Mouse (Mus musculus) layer of hippocampus, adult 8-10 months (tissue): ENCODE data around the gene Olfr361. TPM values are rescaled to one million over a fixed set of nuclear protein-coding genes. Genes with fewer than 3 reads are reported as not detected.
"Not testable (repeated sequence)": the region's sequence is repeated elsewhere in the genome, so short reads cannot be mapped to it uniquely, and the experiment has no call there.

Experiments used
- DNase-seq, 2 experiments: peaks; one replicate each; pipeline ENCODE4 v3.0.0; 2022; ENCODE audit warnings: low spot score in 2 of 2
- total RNA-seq, 4 experiments: library from RNA; stranded (reverse); gene quantifications; 2 replicates each; pipeline ENCODE4 v1.2.4; 2022

Gene Olfr361
- total RNA-seq: not detected

DNA sequence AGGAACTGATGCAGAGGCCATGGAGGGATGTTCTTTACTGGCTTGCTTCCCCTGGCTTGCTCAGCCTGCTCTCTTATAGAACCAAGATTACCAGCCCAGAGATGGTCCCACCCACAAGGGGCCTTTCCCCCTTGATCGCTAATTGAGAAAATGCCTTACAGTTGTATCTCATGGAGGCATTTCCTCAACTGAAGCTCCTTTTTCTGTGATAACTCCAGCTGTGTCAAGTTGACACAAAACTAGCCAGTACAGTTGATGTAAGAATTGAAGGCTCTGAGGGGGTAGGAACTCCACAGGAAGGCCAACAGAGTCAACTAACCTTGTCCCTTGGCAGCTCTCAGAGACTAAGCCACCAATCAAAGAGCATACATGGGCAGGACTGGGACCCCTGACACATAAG is at the start of gene Olfr361:
Gene Olfr361 (minus strand): TSS at position 101 of the 400 bp plus-strand sequence.
- not testable (repeated sequence) for DNase-seq

DNA sequence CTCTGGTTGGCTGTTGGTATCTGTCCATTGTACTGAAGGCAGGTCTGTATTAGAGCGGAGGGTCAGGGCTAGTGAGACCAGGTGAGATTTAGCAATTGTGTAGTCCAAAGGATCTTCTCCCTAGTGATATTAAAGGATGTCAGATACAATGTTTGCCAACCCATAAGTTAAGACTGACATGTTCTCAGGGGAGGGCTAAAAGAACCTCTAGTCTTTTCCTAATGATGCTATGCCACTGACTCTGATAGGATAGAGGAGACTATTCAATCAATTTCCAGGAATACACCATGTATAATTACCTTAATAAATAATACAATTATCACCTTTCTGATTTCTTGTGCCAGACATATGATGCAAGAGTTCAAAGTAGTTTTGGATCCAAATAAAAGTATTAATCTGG is 28.7 kb upstream of the Olfr361 start, which contains the start of gene Olfr362:
Gene Olfr362 (minus strand): TSS at position 101 of the 400 bp plus-strand sequence.
- DNase-seq: no peak

DNA sequence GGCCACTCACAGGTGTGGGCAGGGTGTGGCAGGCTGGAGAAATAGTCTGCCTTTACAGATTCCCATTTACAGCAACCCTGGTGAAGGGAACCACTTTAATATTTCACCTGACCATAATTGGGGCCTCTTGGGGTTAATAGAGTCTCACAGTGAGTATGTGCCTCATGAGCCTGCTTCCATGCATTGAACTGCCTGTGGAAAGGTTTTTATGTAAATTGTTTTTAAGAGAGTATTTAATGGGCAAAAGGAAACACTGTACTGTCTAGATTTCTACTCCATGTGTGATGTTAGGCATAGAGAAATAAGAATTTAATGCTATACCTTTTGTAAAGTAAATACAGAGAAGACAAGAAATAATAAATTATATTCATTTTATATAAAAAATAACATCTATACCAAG is 23.6 kb downstream of the Olfr361 start, which contains the start of gene Olfr360:
Gene Olfr360 (plus strand): TSS at position 301 of the 400 bp plus-strand sequence.
- DNase-seq: no peak

Other genes starting within 250 kb of the Olfr361 start
- gene Olfr350, start 243.0 kb downstream of the Olfr361 start, total RNA-seq: not detected
- gene Olfr351, start 226.6 kb downstream of the Olfr361 start, total RNA-seq: under 1 TPM in 1 of 4 experiments, not detected in 3; 0.16 TPM
- gene Olfr352, start 220.8 kb downstream of the Olfr361 start, total RNA-seq: not detected
- gene Olfr353, start 196.4 kb downstream of the Olfr361 start, total RNA-seq: not detected
- not detected for gene Olfr354, start 183.6 kb downstream of the Olfr361 start, total RNA-seq
- not detected for gene Olfr355, start 160.4 kb downstream of the Olfr361 start, total RNA-seq
- gene Olfr356, start 152.2 kb downstream of the Olfr361 start, total RNA-seq: not detected
- gene Olfr357, start 95.5 kb downstream of the Olfr361 start, total RNA-seq: not detected
- gene Olfr358, start 80.0 kb downstream of the Olfr361 start, total RNA-seq: not detected
- not detected for gene Olfr360, start 23.5 kb downstream of the Olfr361 start, total RNA-seq
- not detected for gene Olfr362, start 28.6 kb upstream of the Olfr361 start, total RNA-seq
- gene Olfr364-ps1, start 50.0 kb upstream of the Olfr361 start, total RNA-seq: not detected
- gene Olfr365, start 98.9 kb upstream of the Olfr361 start, total RNA-seq: under 1 TPM in 2 of 4 experiments, not detected in 2; 0.07 to 0.10 TPM
- not detected for gene Olfr366, start 122.3 kb upstream of the Olfr361 start, total RNA-seq
- gene Olfr368, start 237.2 kb upstream of the Olfr361 start, total RNA-seq: not detected